Mouse (Mus musculus) ES-Bruce4 (cell line): ENCODE results near the gene Zcrb1. TPM values are rescaled to one million over a fixed set of nuclear protein-coding genes. Genes with fewer than 3 reads are reported as not detected.

Experiments used
- H3K27ac ChIP-seq: 2 replicates; pipeline ENCODE4 v1.5.1; 2012; ENCODE audit warnings: low read length, inconsistent platforms; ENCODE audit not compliant: insufficient read depth
- H3K27me3 ChIP-seq: 2 replicates; pipeline ENCODE4 v1.6.1; 2012; ENCODE audit warnings: mild to moderate bottlenecking, low read length, inconsistent platforms; ENCODE audit not compliant: control insufficient read depth, poor library complexity, insufficient read depth, severe bottlenecking
- H3K36me3 ChIP-seq: 2 replicates; pipeline ENCODE4 v1.6.1; 2012; ENCODE audit warnings: inconsistent platforms, mild to moderate bottlenecking, low read length, moderate library complexity; ENCODE audit not compliant: control insufficient read depth, poor library complexity, insufficient read depth, severe bottlenecking
- H3K4me1 ChIP-seq: one replicate; pipeline ENCODE4 v1.8.1; 2011; ENCODE audit warnings: low read length; ENCODE audit not compliant: control insufficient read depth, insufficient read depth
- H3K4me3 ChIP-seq: 2 replicates; pipeline ENCODE4 v1.5.1; 2011; ENCODE audit warnings: low read depth, mild to moderate bottlenecking, low read length
- H3K9ac ChIP-seq: 2 replicates; pipeline ENCODE4 v1.6.1; 2012; ENCODE audit warnings: low read depth, mild to moderate bottlenecking, inconsistent platforms; ENCODE audit not compliant: poor library complexity, severe bottlenecking
- H3K9me3 ChIP-seq: replicated peaks from 2 replicates; pipeline ENCODE4 v1.6.1; 2012; ENCODE audit warnings: mild to moderate bottlenecking, low read length, inconsistent platforms; ENCODE audit not compliant: control insufficient read depth, poor library complexity, insufficient read depth, severe bottlenecking
- CTCF ChIP-seq: IDR thresholded peaks from one replicate; pipeline ENCODE4 v1.8.1; 2011; ENCODE audit warnings: low read depth, low read length
- EP300 ChIP-seq: IDR thresholded peaks from 2 replicates; pipeline ENCODE4 v1.6.1; 2011; ENCODE audit warnings: low read depth, low read length; ENCODE audit not compliant: insufficient read depth
- POLR2A ChIP-seq: IDR thresholded peaks from one replicate; pipeline ENCODE4 v1.8.1; 2011; ENCODE audit warnings: low read length; ENCODE audit not compliant: insufficient read depth
- polyA plus RNA-seq: library from polyadenylated mRNA; stranded (reverse); fragments of >200 nt; gene quantifications from 2 replicates; pipeline ENCODE4 v1.2.4, GENCODE M21; 2011; ENCODE audit warnings: low read depth; ENCODE audit not compliant: missing spikeins, insufficient read depth, insufficient read length

Zcrb1 gene
- polyA plus RNA-seq, 1 experiment = 109 TPM

GRCm38 (mm10) chr15:93358346-93359095 is 39.6 kb downstream of the Zcrb1 start:
- Histone ChIP-seq H3K9me3 (no peaks in the 10 kb centered on the region), H3K27me3 (no peaks in the 10 kb centered on the region), H3K4me3 (no peak overlapping the region), H3K27ac (no peak overlapping the region), H3K36me3 (no peaks in the 10 kb centered on the region), H3K9ac (no peak overlapping the region), H3K4me1 (no peaks in the 10 kb centered on the region)
- TF ChIP-seq EP300 (no peak), POLR2A (no peak), CTCF (no peak)

DNA sequence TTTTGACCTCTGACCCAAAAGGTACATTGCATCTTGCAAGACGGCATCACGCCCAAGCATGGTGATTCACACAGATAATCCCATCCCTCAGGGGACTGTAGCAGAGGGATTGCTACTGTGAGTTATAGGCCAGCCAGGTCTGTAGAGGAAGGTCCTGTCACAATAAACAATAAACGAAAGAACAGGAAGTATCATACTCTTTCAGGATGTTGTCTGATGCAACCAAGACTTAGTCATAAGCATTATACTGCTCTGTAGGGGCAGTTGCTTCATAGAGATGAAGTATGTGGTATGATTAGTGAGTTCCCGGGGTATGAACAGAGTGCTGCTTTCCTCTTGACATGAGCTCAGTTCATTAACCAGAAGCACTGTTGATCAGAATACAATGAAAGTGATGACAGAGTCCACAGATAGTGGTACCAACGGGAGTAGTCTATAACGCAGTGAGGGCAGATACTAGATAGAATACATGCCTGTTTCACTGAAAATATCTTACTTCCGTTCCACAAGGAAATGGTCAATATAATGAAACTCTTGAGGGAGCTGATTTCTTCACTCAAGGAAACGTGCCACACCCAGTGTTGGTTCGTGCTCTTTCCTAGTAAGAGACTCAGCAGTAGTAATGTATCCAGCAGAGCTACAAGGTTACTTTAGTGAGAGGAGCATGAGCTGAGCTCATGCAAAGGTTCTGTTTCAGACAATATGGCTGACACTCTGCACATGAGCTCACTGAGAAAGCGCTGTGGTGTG is 57.3 kb downstream of the Zcrb1 start:
- no peaks in the 10 kb centered on the region for H3K9me3 ChIP-seq
- no peak overlapping the region for H3K4me3 ChIP-seq
- no peak overlapping the region for H3K27ac ChIP-seq
- H3K27me3 ChIP-seq = peaks cover 9% of the 10 kb centered on the region; the same call in 1 of the 2 replicates
- H3K4me1 ChIP-seq = no peaks in the 10 kb centered on the region
- no peak overlapping the region for H3K9ac ChIP-seq
- H3K36me3 ChIP-seq = no peaks in the 10 kb centered on the region
- TF ChIP-seq CTCF (no peak), POLR2A (no peak), EP300 (no peak)

- Histone ChIP-seq H3K4me1 (no peaks in the 10 kb centered on the region), H3K36me3 (no peaks in the 10 kb centered on the region), H3K9ac (peak within 1 kb of the TSS; percentile 94), H3K27ac (no peak within 1 kb of the TSS), H3K4me3 (peak within 1 kb of the TSS; percentile 87), H3K27me3 (peaks cover 10% of the 10 kb centered on the region; the same call in 1 of the 2 replicates), H3K9me3 (no peaks in the 10 kb centered on the region)
- TF ChIP-seq CTCF = no peak
- TF ChIP-seq POLR2A = no peak
- no peak for TF ChIP-seq EP300
Observed at GRCm38 (mm10) chr15:93336925-93337761, 61.0 kb downstream of the Zcrb1 start, which contains the start of gene Yaf2. Gene Yaf2, minus strand, starts transcription at chr15:93336935.

GRCm38 (mm10) chr15:93336658-93336924 is 61.5 kb downstream of the Zcrb1 start:
- H3K27me3 ChIP-seq = peaks cover 10% of the 10 kb centered on the region; the same call in 1 of the 2 replicates
- H3K4me1 ChIP-seq = no peaks in the 10 kb centered on the region
- peak overlapping the region; percentile 46 for H3K4me3 ChIP-seq
- TF ChIP-seq POLR2A (no peak), CTCF (no peak), EP300 (no peak)
- no peaks in the 10 kb centered on the region for H3K9me3 ChIP-seq
- H3K36me3 ChIP-seq = no peaks in the 10 kb centered on the region
- H3K9ac ChIP-seq = peak overlapping the region; percentile 94
- H3K27ac ChIP-seq = no peak overlapping the region

Other genes starting within 250 kb of the Zcrb1 start
- gene Gxylt1, start 123.2 kb downstream of the Zcrb1 start, polyA plus RNA-seq = 35.7 and 39.1 TPM in 2 replicates
- gene Yaf2, start 61.4 kb downstream of the Zcrb1 start, polyA plus RNA-seq = 21.7 and 22.5 TPM in 2 replicates
- 62.3 and 65.8 TPM in 2 replicates for gene Pphln1, start within 50 bp of the Zcrb1 start, polyA plus RNA-seq
- 9.1 and 10.3 TPM in 2 replicates for gene Prickle1, start 197.6 kb upstream of the Zcrb1 start, polyA plus RNA-seq